Mouse (Mus musculus): Measurements from ENCODE around the gene Klhdc7b. TPM values are rescaled to one million over a fixed set of nuclear protein-coding genes. Genes with fewer than 3 reads are reported as not detected.
"Not testable (repeated sequence)": the region's sequence is repeated elsewhere in the genome, so short reads cannot be mapped to it uniquely, and the experiment has no call there.

Gene Klhdc7b
- polyA plus RNA-seq, 1 experiment from 2014 or later, result 0.05 TPM

DNA sequence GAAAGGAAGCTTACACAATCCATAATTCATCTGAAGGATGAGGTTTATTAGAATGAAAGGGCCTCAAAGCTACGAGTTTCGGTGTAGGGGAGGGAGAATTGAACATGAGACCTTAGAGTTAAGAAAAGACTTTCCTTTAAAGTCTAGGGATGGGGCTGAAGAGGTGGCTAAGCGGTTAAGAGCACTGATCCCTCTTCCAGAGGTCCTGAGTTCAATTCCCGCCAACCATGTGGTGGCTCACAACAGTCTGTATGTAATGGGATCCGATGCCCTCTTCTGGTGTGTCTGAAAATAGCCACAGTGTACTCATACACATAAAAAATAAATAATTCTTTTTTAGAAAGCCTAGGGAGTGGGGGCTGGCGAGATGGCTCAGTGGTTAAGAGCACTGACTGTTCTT is 45.6 kb downstream of the Klhdc7b start:
- Histone ChIP-seq H3K9me3 (no peaks in the 10 kb centered on the region), H3K4me1 (peaks cover 22% of the 10 kb centered on the region), H3K4me3 (peak overlapping the region; percentile 84), H3K27ac (peak overlapping the region; percentile 97), H3K9ac (peak overlapping the region; percentile 78), H3K27me3 (replicated peaks) (no peaks in the 10 kb centered on the region), H3K36me3 (replicated peaks) (peaks cover 13% of the 10 kb centered on the region), H3K4me2 (peak overlapping the region; percentile 97)
- 49% methylated on average over 6 of the region's 6 CpGs for WGBS
- ATAC-seq (replicated peaks), result no peak

DNA sequence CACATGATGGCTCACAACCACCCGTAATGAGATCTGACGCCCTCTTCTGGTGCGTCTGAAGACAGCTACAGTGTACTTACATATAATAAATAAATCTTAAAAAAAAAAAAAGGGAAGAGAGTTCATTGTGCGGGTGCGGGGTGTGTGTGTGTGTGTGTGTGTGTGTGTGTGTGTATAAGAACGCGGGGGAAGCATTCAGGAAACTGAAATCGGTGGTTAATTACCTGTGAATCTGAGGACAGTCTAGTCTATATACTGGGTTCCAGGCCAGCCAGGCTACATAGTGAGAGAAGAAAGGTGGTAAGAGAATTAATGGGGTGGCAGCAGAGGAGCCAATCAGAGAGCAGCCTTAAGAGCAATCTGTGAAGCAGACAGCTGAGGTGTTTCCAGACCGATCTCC is 46.1 kb downstream of the Klhdc7b start:
- WGBS, result 78% methylated on average over 9 of the region's 9 CpGs
- not testable (repeated sequence) for H3K9ac ChIP-seq; H3K9me3 ChIP-seq; H3K27me3 ChIP-seq (replicated peaks); ATAC-seq (replicated peaks); H3K27ac ChIP-seq; H3K4me3 ChIP-seq
- peaks cover 22% of the 10 kb centered on the region for H3K4me1 ChIP-seq
- peaks cover 11% of the 10 kb centered on the region for H3K36me3 ChIP-seq (replicated peaks)
- H3K4me2 ChIP-seq, result peak overlapping the region; percentile 97

DNA sequence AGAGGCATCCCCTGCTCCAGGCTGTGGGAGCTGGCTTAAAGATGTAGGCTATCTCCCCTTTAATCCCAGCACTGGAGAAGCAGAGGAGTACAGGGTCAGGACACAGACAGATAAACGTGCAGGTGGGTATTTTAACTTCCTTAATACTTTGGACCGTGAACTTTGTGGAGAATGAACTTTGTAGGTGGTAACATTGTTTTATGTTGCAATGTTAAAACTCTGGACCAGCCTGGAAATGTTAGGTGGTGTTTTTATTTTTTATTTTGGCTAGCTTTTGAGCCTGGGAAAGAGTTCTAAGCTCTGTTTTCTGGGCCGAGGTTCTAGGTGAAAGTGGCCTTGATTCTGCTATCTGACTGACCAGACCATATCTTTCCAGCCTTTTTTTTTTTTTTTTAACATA is 46.6 kb downstream of the Klhdc7b start:
- Histone ChIP-seq H3K36me3 (replicated peaks) (peaks cover 6% of the 10 kb centered on the region), H3K27ac (no peak overlapping the region), H3K4me1 (peaks cover 22% of the 10 kb centered on the region), H3K4me2 (no peak overlapping the region), H3K27me3 (replicated peaks) (no peaks in the 10 kb centered on the region), H3K9ac (no peak overlapping the region), H3K9me3 (no peaks in the 10 kb centered on the region), H3K4me3 (no peak overlapping the region)
- no peak for ATAC-seq (replicated peaks)
- 90% methylated on average over 3 of the region's 3 CpGs for WGBS

DNA sequence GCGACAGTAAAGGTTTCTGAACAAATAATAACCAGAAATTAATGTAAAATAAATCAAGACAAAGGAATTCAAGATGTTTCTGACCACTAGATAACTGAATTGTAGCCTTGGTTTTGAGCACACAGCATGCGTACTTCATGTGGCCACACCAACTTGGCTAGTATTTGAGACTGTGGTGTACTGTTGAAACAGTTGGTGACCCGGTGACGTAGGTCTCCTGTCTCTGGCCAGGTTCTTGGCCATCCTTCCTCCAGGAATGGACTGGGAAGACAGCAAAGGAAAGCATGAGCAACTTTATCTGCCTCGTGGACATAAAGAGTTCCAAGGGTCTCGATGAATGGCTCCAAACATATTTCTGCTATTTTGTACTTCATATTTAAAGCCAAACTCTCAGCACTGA is 47.1 kb downstream of the Klhdc7b start:
- H3K36me3 ChIP-seq (replicated peaks), result peaks cover 4% of the 10 kb centered on the region; the same call in 1 of the 2 replicates
- H3K9me3 ChIP-seq, result no peaks in the 10 kb centered on the region
- H3K27ac ChIP-seq, result no peak overlapping the region
- H3K4me3 ChIP-seq, result no peak overlapping the region
- peaks cover 22% of the 10 kb centered on the region for H3K4me1 ChIP-seq
- no peak overlapping the region for H3K4me2 ChIP-seq
- H3K27me3 ChIP-seq (replicated peaks), result no peaks in the 10 kb centered on the region
- WGBS, result 97% methylated on average over 6 of the region's 6 CpGs
- H3K9ac ChIP-seq, result no peak overlapping the region
- no peak for ATAC-seq (replicated peaks)

DNA sequence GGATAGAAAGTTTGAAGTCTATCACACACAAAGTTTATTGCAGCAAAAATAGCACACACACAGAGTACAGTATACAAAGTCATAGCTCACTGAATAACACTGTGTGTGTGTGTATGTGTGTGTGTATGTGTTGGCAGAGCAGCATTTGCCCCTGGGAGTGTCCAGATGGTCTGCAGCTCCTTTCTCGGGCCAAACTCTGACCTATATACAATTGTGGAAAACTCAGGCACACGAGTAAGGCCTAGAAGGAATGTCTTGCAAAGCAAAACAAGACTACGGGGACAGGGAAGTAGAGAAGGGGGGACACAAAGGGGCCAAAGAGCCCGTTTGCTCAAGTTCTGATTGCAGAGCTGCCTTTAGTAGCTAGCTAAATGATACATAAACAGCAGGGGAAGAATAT is 48.2 kb downstream of the Klhdc7b start:
- no peaks in the 10 kb centered on the region for H3K9me3 ChIP-seq
- H3K4me3 ChIP-seq, result no peak overlapping the region
- no peaks in the 10 kb centered on the region for H3K36me3 ChIP-seq (replicated peaks)
- H3K4me1 ChIP-seq, result peaks cover 21% of the 10 kb centered on the region
- H3K9ac ChIP-seq, result no peak overlapping the region
- H3K27me3 ChIP-seq (replicated peaks), result no peaks in the 10 kb centered on the region
- no peak overlapping the region for H3K4me2 ChIP-seq
- WGBS, result 73% methylated on average over 4 of the region's 4 CpGs
- ATAC-seq (replicated peaks), result no peak
- H3K27ac ChIP-seq, result no peak overlapping the region

DNA sequence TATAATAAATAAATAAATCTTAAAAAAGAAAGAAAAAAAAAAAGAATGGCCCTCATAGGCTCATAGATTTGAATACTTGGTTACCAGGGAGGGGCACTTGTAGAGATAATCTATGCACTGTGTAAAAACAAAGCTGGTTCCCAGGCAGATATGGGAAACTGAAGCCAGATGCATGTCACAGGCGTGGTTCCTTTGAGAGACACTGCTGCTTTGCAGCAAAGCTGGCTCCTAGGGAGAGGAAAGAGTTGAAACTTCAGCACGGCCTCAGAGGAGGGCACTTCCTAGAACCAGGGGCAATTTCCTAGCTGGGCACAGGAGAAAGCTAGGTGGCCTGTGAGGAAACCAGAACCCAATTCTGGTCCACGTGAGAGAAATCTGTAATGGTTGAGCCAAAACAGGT is 49.4 kb downstream of the Klhdc7b start:
- ATAC-seq (replicated peaks), result no peak
- Histone ChIP-seq H3K9ac (no peak overlapping the region), H3K27ac (no peak overlapping the region)

DNA sequence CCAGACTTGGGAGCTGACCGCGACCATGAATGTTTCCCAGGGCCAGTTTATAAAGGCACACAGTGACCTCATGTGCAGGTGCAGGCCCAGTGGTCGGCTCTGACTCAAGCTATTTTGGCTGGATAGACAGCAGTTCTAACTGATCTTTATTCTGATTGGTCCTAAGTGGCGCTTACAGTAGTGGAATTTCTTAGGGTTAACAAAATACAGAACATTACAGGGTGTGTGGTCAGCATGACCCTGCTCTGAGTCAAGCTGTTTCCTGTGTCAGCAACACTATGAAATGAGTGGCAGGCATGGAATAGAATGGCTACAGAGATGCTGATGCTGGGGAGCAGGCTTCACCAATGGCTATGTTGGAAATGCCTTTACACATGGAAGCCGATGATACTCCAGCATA is 51.2 kb downstream of the Klhdc7b start:
- no peak overlapping the region for H3K4me3 ChIP-seq
- no peaks in the 10 kb centered on the region for H3K9me3 ChIP-seq
- no peak overlapping the region for H3K9ac ChIP-seq
- no peak overlapping the region for H3K27ac ChIP-seq
- ATAC-seq (replicated peaks), result no peak
- H3K36me3 ChIP-seq (replicated peaks), result no peaks in the 10 kb centered on the region
- H3K4me2 ChIP-seq, result no peak overlapping the region
- peaks cover 7% of the 10 kb centered on the region; the same call in 1 of the 2 replicates for H3K4me1 ChIP-seq
- 85% methylated on average over 5 of the region's 5 CpGs for WGBS
- no peaks in the 10 kb centered on the region for H3K27me3 ChIP-seq (replicated peaks)

More for the DNA sequence above, 49.4 kb downstream of the Klhdc7b start:
- Histone ChIP-seq H3K27me3 (replicated peaks) (no peaks in the 10 kb centered on the region), H3K4me2 (no peak overlapping the region), H3K36me3 (replicated peaks) (no peaks in the 10 kb centered on the region), H3K9me3 (no peaks in the 10 kb centered on the region), H3K4me1 (peaks cover 11% of the 10 kb centered on the region), H3K4me3 (no peak overlapping the region)
- WGBS, result 76% methylated on average over 3 of the region's 3 CpGs

Other genes starting within 250 kb of the Klhdc7b start
- gene Mapk12, start 244.2 kb upstream of the Klhdc7b start, polyA plus RNA-seq (2015; fragmentation: Nextera tagmentation; extraction: Ambion mirVana), result 4.0 and 5.1 TPM in 2 replicates
- 30.8 and 32.5 TPM in 2 replicates for gene Mapk11, start 235.3 kb upstream of the Klhdc7b start, polyA plus RNA-seq (2015; fragmentation: Nextera tagmentation; extraction: Ambion mirVana)
- gene Plxnb2, start 204.1 kb upstream of the Klhdc7b start, polyA plus RNA-seq (2015; fragmentation: Nextera tagmentation; extraction: Ambion mirVana), result 101 and 108 TPM in 2 replicates
- gene Dennd6b, start 188.4 kb upstream of the Klhdc7b start, polyA plus RNA-seq (2015; fragmentation: Nextera tagmentation; extraction: Ambion mirVana), result 117 and 123 TPM in 2 replicates
- 83.2 and 89.8 TPM in 2 replicates for gene Ppp6r2, start 173.4 kb upstream of the Klhdc7b start, polyA plus RNA-seq (2015; fragmentation: Nextera tagmentation; extraction: Ambion mirVana)
- gene Sbf1, start 69.6 kb upstream of the Klhdc7b start, polyA plus RNA-seq (2015; fragmentation: Nextera tagmentation; extraction: Ambion mirVana), result 106 and 112 TPM in 2 replicates
- gene Adm2, start 62.2 kb upstream of the Klhdc7b start, polyA plus RNA-seq (2015; fragmentation: Nextera tagmentation; extraction: Ambion mirVana), result not detected in 2 replicates
- not detected in 2 replicates for gene Miox, start 50.5 kb upstream of the Klhdc7b start, polyA plus RNA-seq (2015; fragmentation: Nextera tagmentation; extraction: Ambion mirVana)
- gene Lmf2, start 29.3 kb upstream of the Klhdc7b start, polyA plus RNA-seq (2015; fragmentation: Nextera tagmentation; extraction: Ambion mirVana), result 30.5 and 35.0 TPM in 2 replicates
- gene Ncaph2, start 29.2 kb upstream of the Klhdc7b start, polyA plus RNA-seq (2015; fragmentation: Nextera tagmentation; extraction: Ambion mirVana), result 115 and 121 TPM in 2 replicates
- gene Sco2, start 11.1 kb upstream of the Klhdc7b start, polyA plus RNA-seq (2015; fragmentation: Nextera tagmentation; extraction: Ambion mirVana), result 15.7 and 15.8 TPM in 2 replicates
- 2.1 and 2.7 TPM in 2 replicates for gene Tymp, start 7.9 kb upstream of the Klhdc7b start, polyA plus RNA-seq (2015; fragmentation: Nextera tagmentation; extraction: Ambion mirVana)
- gene Odf3b, start 5.6 kb upstream of the Klhdc7b start, polyA plus RNA-seq (2015; fragmentation: Nextera tagmentation; extraction: Ambion mirVana), result 3.4 and 4.3 TPM in 2 replicates
- gene Syce3, start 25.6 kb downstream of the Klhdc7b start, polyA plus RNA-seq (2015; fragmentation: Nextera tagmentation; extraction: Ambion mirVana), result not detected in 2 replicates
- 1.2 and 1.8 TPM in 2 replicates for gene Cpt1b, start 40.9 kb downstream of the Klhdc7b start, polyA plus RNA-seq (2015; fragmentation: Nextera tagmentation; extraction: Ambion mirVana)
- gene C730034F03Rik, start 44.7 kb downstream of the Klhdc7b start, polyA plus RNA-seq (2015; fragmentation: Nextera tagmentation; extraction: Ambion mirVana), result 7.3 and 8.2 TPM in 2 replicates
- gene Gm44502, start 44.8 kb downstream of the Klhdc7b start, polyA plus RNA-seq (2015; fragmentation: Nextera tagmentation; extraction: Ambion mirVana), result not detected in 2 replicates
- 91.8 and 92.3 TPM in 2 replicates for gene Chkb, start 45.0 kb downstream of the Klhdc7b start, polyA plus RNA-seq (2015; fragmentation: Nextera tagmentation; extraction: Ambion mirVana)
- 84.8 and 88.5 TPM in 2 replicates for gene Mapk8ip2, start 69.0 kb downstream of the Klhdc7b start, polyA plus RNA-seq (2015; fragmentation: Nextera tagmentation; extraction: Ambion mirVana)
- 31.9 and 32.3 TPM in 2 replicates for gene Arsa, start 92.5 kb downstream of the Klhdc7b start, polyA plus RNA-seq (2015; fragmentation: Nextera tagmentation; extraction: Ambion mirVana)
- 16.0 and 16.9 TPM in 2 replicates for gene Shank3, start 114.7 kb downstream of the Klhdc7b start, polyA plus RNA-seq (2015; fragmentation: Nextera tagmentation; extraction: Ambion mirVana)
- 2.4 and 3.2 TPM in 2 replicates for gene Acr, start 183.4 kb downstream of the Klhdc7b start, polyA plus RNA-seq (2015; fragmentation: Nextera tagmentation; extraction: Ambion mirVana)
- 81.3 and 92.1 TPM in 2 replicates for gene Rabl2, start 207.0 kb downstream of the Klhdc7b start, polyA plus RNA-seq (2015; fragmentation: Nextera tagmentation; extraction: Ambion mirVana)

Measured in midbrain, embryonic 15.5 days (tissue).